Mouse (Mus musculus): ENCODE measurements around the gene Lrrc20. TPM values are rescaled to one million over a fixed set of nuclear protein-coding genes. Genes with fewer than 3 reads are reported as not detected.
A peak's percentile ranks its signal among the peaks of the same experiment; 100 is the strongest.

The Lrrc20 gene
- total and polyA plus RNA-seq, 3 experiments = 29.9 to 38.9 (median 32.0) TPM

DNA sequence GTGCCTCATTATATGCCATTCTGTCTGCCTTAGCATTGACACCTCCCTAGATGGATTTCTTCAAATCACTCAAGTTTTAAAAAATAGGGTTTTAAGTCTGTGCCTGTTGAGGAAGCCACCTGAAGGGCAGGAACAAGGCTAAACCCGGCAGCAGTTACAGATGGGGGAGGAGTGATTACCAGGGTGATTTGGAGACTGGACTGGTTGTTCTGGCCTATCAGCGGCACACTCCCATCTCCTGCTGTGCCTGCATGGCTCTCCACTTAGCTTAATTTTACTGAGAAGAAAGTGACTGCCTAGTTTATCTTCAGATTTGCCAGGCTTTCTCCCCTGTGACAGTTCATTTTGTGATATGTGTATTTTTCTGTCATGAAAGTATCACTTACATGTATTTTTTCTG lies 43.9 kb downstream of the Lrrc20 start:
- peaks cover 5% of the 10 kb centered on the region; the same call in 1 of the 2 replicates for H3K4me1 ChIP-seq (ENCODE audit: control insufficient read depth, insufficient read depth, low read length)
- 58% methylated on average over 2 of the region's 2 CpGs for whole genome bisulfite sequencing
- H3K36me3 ChIP-seq (ENCODE audit: control insufficient read depth, insufficient read depth, low read length) = no peaks in the 10 kb centered on the region
- H3K27ac ChIP-seq = no peak overlapping the region
- peaks cover 2% of the 10 kb centered on the region; the same call in 1 of the 2 replicates for H3K79me2 ChIP-seq (replicated peaks; ENCODE audit: control insufficient read depth, insufficient read depth, low read length)
- intact Hi-C loops (cut with DNase I) = no loop called here
- no peak overlapping the region for H3K9ac ChIP-seq (ENCODE audit: low read depth, low read length)
- H3K27me3 ChIP-seq (ENCODE audit: control insufficient read depth, insufficient read depth, low read length) = no peaks in the 10 kb centered on the region
- TF ChIP-seq POLR2A (IDR thresholded peaks at IDR 0.05; ENCODE audit: insufficient read depth, low read depth, low read length) = no peak
- no peak for TF ChIP-seq CTCF (IDR thresholded peaks at IDR 0.05)
- no peak for TF ChIP-seq EP300 (IDR thresholded peaks at IDR 0.05; ENCODE audit: insufficient read depth, low read depth, low read length)
- DNase-seq = no peak
- H3K4me3 ChIP-seq = no peak overlapping the region

DNA sequence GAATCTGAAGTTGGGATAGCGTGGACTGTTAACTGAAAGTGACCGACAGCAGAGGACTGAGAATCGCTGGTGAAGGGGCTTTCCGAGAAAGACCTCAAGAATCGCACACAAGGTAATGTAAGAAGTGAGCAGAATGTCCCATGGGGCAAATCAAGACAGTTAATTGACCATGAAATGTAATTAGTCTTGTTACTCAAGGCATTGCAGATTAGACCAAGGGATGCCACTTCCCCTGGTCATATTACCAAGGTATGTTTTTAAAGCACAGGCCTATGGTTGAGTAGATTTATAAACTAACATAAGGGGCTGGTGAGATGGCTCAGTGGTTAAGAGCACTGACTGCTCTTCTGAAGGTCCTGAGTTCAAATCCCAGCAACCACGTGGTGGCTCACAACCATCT lies 45.1 kb downstream of the Lrrc20 start:
- 91% methylated on average over 6 of the region's 6 CpGs for WGBS
- Histone ChIP-seq H3K27ac (no peak overlapping the region), H3K4me3 (no peak overlapping the region), H3K79me2 (replicated peaks; ENCODE audit: control insufficient read depth, insufficient read depth, low read length) (peaks cover 2% of the 10 kb centered on the region; the same call in 1 of the 2 replicates), H3K27me3 (ENCODE audit: control insufficient read depth, insufficient read depth, low read length) (no peaks in the 10 kb centered on the region), H3K36me3 (ENCODE audit: control insufficient read depth, insufficient read depth, low read length) (no peaks in the 10 kb centered on the region), H3K4me1 (ENCODE audit: control insufficient read depth, insufficient read depth, low read length) (peaks cover 5% of the 10 kb centered on the region; the same call in 1 of the 2 replicates), H3K9ac (ENCODE audit: low read depth, low read length) (no peak overlapping the region)
- no peak for DNase-seq
- TF ChIP-seq CTCF (IDR thresholded peaks at IDR 0.05) (no peak), EP300 (IDR thresholded peaks at IDR 0.05; ENCODE audit: insufficient read depth, low read depth, low read length) (no peak)
- intact Hi-C loops (cut with DNase I) = no loop called here

DNA sequence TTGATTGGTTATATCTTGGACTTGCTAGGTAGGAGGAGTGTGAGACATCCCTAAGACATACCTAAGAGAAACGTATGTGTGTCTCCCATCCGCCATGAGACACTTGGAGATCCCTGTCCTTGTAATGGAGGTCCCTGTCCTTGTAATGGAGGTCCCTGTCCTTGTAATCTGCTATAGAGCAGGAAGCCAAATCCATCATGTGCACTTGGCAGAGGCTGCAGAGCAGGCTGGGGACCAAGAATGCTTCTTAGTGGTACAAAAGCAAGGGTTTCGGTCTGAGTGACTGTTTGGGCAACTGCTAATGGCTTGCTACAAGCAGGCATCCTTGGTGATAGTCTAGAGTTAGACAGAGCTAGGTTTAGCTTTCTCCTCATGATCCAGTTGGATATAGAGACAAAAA lies 55.3 kb downstream of the Lrrc20 start:
- Histone ChIP-seq H3K27me3 (ENCODE audit: control insufficient read depth, insufficient read depth, low read length) (no peaks in the 10 kb centered on the region), H3K27ac (no peak overlapping the region), H3K4me3 (no peak overlapping the region), H3K36me3 (ENCODE audit: control insufficient read depth, insufficient read depth, low read length) (no peaks in the 10 kb centered on the region), H3K79me2 (replicated peaks; ENCODE audit: control insufficient read depth, insufficient read depth, low read length) (no peaks in the 10 kb centered on the region), H3K9ac (ENCODE audit: low read depth, low read length) (no peak overlapping the region), H3K4me1 (ENCODE audit: control insufficient read depth, insufficient read depth, low read length) (peaks cover 10% of the 10 kb centered on the region)
- intact Hi-C loops (cut with DNase I) = no loop called here
- DNase-seq = peak in 1 of 2 experiments; percentile 29
- 64% methylated on average over 3 of the region's 3 CpGs for WGBS
- TF ChIP-seq CTCF (IDR thresholded peaks at IDR 0.05) (no peak), POLR2A (IDR thresholded peaks at IDR 0.05; ENCODE audit: insufficient read depth, low read depth, low read length) (no peak), EP300 (IDR thresholded peaks at IDR 0.05; ENCODE audit: insufficient read depth, low read depth, low read length) (no peak)

DNA sequence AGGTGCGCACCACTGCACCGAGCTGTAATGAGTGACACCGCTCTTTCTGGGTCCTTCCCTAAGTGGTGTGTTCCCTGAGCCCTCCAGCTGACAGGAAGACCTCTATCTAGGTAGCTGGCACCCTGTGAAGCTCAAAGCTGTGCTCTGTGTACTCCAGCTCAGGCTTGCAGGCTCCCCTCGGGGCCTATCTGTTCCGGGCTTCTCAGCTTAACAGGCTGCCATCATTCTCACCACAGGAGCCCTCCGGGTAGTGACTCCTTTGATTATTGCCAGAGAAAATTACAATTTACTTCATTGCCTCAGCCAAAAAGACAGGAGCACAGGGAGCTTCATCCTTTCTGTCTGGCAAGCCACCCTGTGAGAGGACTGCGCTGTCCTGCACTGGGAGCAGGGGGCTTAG lies 57.7 kb downstream of the Lrrc20 start:
- Histone ChIP-seq H3K9ac (ENCODE audit: low read depth, low read length) (no peak overlapping the region), H3K27me3 (ENCODE audit: control insufficient read depth, insufficient read depth, low read length) (no peaks in the 10 kb centered on the region), H3K36me3 (ENCODE audit: control insufficient read depth, insufficient read depth, low read length) (no peaks in the 10 kb centered on the region), H3K27ac (no peak overlapping the region), H3K4me3 (no peak overlapping the region), H3K79me2 (replicated peaks; ENCODE audit: control insufficient read depth, insufficient read depth, low read length) (no peaks in the 10 kb centered on the region), H3K4me1 (ENCODE audit: control insufficient read depth, insufficient read depth, low read length) (peaks cover 20% of the 10 kb centered on the region)
- DNase-seq = no peak
- intact Hi-C loops (cut with DNase I) = no loop called here
- 93% methylated on average over 7 of the region's 7 CpGs for WGBS
- TF ChIP-seq EP300 (IDR thresholded peaks at IDR 0.05; ENCODE audit: insufficient read depth, low read depth, low read length) (no peak), POLR2A (IDR thresholded peaks at IDR 0.05; ENCODE audit: insufficient read depth, low read depth, low read length) (no peak), CTCF (IDR thresholded peaks at IDR 0.05) (no peak)

DNA sequence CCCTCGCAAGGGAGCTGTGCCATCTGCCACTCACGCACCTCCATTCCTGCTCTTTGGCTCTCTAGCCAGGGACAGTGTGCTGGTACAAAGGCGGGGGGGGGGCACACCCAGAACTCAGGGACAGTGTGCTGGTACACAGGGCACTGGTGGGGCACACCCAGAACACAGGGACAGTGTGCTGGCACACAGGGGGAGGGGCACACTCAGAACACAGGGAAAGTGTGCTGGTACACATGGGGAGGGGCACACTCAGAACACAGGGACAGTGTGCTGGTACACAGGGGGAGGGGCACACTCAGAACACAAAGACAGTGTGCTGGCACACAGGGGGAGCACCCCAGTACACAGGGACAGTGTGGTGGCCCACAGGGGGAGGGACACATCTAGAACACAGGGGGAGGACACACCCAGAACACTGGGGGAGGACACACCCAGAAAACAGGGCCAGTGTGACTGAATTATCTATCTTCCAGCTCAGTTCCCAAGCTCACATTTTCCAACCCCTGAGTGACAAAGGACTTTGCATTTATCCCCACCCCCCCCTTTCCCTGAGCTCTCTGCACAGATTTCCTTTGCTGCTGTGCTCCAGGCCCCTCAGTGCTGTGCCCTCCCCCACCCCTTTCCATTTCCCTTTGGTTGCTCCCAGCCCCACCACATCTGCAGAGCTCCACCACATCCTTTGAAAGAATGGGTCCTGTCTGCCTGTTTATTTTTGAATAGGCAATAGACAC lies 58.9 kb downstream of the Lrrc20 start:
- peak in 1 of 2 experiments; percentile 16 for DNase-seq
- Histone ChIP-seq H3K79me2 (replicated peaks; ENCODE audit: control insufficient read depth, insufficient read depth, low read length) (no peaks in the 10 kb centered on the region), H3K36me3 (ENCODE audit: control insufficient read depth, insufficient read depth, low read length) (no peaks in the 10 kb centered on the region), H3K27me3 (ENCODE audit: control insufficient read depth, insufficient read depth, low read length) (no peaks in the 10 kb centered on the region), H3K4me1 (ENCODE audit: control insufficient read depth, insufficient read depth, low read length) (peaks cover 20% of the 10 kb centered on the region), H3K9ac (ENCODE audit: low read depth, low read length) (no peak overlapping the region), H3K27ac (no peak overlapping the region), H3K4me3 (no peak overlapping the region)
- intact Hi-C loops (cut with DNase I) = no loop called here
- 83% methylated on average over 3 of the region's 3 CpGs for WGBS
- TF ChIP-seq EP300 (IDR thresholded peaks at IDR 0.05; ENCODE audit: insufficient read depth, low read depth, low read length) (0 out of 2 replicates have a peak, but pooled peaks have one; percentile 15), CTCF (IDR thresholded peaks at IDR 0.05) (no peak)

DNA sequence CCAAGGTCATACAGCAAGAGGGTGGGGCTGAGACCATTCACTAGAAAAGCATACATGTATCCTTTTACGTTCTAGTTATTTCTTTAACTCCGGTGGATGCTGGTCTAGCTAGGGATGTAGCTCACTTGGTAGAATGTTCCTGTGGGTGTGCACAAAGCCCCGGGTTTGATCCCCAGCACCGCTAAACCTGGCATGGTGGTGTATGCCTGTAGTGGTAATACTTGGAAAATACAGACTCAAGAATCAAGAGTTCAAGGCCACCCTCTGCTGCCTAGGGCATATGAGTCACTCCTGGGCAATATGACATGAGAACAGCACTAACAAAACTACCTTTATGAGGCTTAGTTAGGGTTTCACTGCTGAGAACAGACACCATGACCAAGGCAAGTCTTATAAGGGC lies 59.8 kb downstream of the Lrrc20 start:
- Histone ChIP-seq H3K79me2 (replicated peaks; ENCODE audit: control insufficient read depth, insufficient read depth, low read length) (no peaks in the 10 kb centered on the region), H3K9ac (ENCODE audit: low read depth, low read length) (no peak overlapping the region), H3K27me3 (ENCODE audit: control insufficient read depth, insufficient read depth, low read length) (no peaks in the 10 kb centered on the region), H3K27ac (no peak overlapping the region; the same call in 1 of the 2 replicates), H3K4me3 (no peak overlapping the region), H3K36me3 (ENCODE audit: control insufficient read depth, insufficient read depth, low read length) (no peaks in the 10 kb centered on the region), H3K4me1 (ENCODE audit: control insufficient read depth, insufficient read depth, low read length) (peaks cover 20% of the 10 kb centered on the region)
- TF ChIP-seq EP300 (IDR thresholded peaks at IDR 0.05; ENCODE audit: insufficient read depth, low read depth, low read length) (no peak), POLR2A (IDR thresholded peaks at IDR 0.05; ENCODE audit: insufficient read depth, low read depth, low read length) (no peak), CTCF (IDR thresholded peaks at IDR 0.05) (no peak)
- 76% methylated on average over 4 of the region's 4 CpGs for WGBS
- intact Hi-C loops (cut with DNase I) = no loop called here
- no peak for DNase-seq
